Mouse (Mus musculus): ENCODE measurements at regions not wholly inside any gene's neighbourhood (a gene's known extent, or its start where the extent isn't known, plus 50 kb on each side); places are given as distances from the start of the nearest gene placed in this dataset.

DNA sequence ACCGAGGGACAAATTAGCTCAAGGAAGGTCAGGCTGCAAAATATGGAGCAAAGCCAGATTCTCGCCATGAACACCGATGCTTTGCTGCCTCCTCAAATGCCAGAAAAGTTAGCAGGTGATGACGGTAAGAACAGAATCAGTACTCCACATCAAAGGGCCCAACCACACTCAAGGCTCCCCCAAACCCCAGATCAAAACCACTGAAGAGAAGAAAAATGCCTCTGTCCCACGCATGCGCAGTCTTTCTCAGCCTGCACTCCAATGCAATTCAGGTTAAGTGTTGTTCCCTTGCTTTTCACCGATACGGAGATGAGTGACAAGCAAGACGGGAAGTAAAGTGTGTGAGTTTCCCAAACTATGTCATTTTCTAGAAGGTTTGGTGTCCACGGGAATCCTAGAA lies 50.5 kb upstream of the Foxq1 start:
- Histone ChIP-seq H3K9me3 (no peaks in the 10 kb centered on the region), H3K9ac (no peak overlapping the region), H3K4me2 (replicated peaks) (no peak overlapping the region), H3K4me1 (replicated peaks) (peaks cover 6% of the 10 kb centered on the region; the same call in 1 of the 2 replicates), H3K27ac (no peak overlapping the region), H3K4me3 (replicated peaks) (no peak overlapping the region), H3K36me3 (no peaks in the 10 kb centered on the region), H3K27me3 (replicated peaks) (no peaks in the 10 kb centered on the region)
- ATAC-seq: no peak
- WGBS: 91% methylated on average over 10 of the region's 10 CpGs

All from intestine, embryonic 15.5 days (tissue).